Mouse (Mus musculus) limb, embryonic 14.5 days (tissue): ENCODE data around the gene Plet1. TPM values are rescaled to one million over a fixed set of nuclear protein-coding genes. Genes with fewer than 3 reads are reported as not detected.

ENCODE experiments used
- ATAC-seq: fragments of 200-750 bp; cut with Nextera tagmentation; 2 replicates; pipeline ENCODE4 v1.8.0; 2017; ENCODE audit warnings: low read depth, moderate number of reproducible peaks, moderate TSS enrichment; ENCODE audit not compliant: low FRiP score
- DNase-seq: peaks from one replicate; pipeline ENCODE4 v3.0.0-alpha.2; 2015; ENCODE audit warnings: low spot score
- H3K27ac ChIP-seq: fragments of 300-500 bp; sonication (generic); replicated peaks from 2 replicates; pipeline ENCODE4 v1.5.1; 2014; ENCODE audit warnings: low read depth, mild to moderate bottlenecking, low read length, moderate library complexity, mixed read lengths
- H3K27me3 ChIP-seq: fragments of 300-500 bp; sonication (generic); 2 replicates; pipeline ENCODE4 v1.6.1; 2014; ENCODE audit warnings: low read length, mixed read lengths; ENCODE audit not compliant: control insufficient read depth, insufficient read depth
- H3K36me3 ChIP-seq: fragments of 300-500 bp; sonication (generic); 2 replicates; pipeline ENCODE4 v1.6.1; 2014; ENCODE audit warnings: mild to moderate bottlenecking, low read length, moderate library complexity, mixed read lengths; ENCODE audit not compliant: control insufficient read depth, insufficient read depth
- H3K4me1 ChIP-seq: fragments of 300-500 bp; sonication (generic); 2 replicates; pipeline ENCODE4 v1.6.1; 2014; ENCODE audit warnings: antibody characterized with exemption, low read length, mixed read lengths; ENCODE audit not compliant: control insufficient read depth, insufficient read depth
- H3K4me2 ChIP-seq: fragments of 300-500 bp; sonication (generic); replicated peaks from 2 replicates; pipeline ENCODE4 v1.6.1; 2014; ENCODE audit warnings: low read depth, mild to moderate bottlenecking, low read length, moderate library complexity; ENCODE audit not compliant: severe bottlenecking
- H3K4me3 ChIP-seq: fragments of 300-500 bp; sonication (generic); replicated peaks from 2 replicates; pipeline ENCODE4 v1.5.1; 2014; ENCODE audit warnings: low read length
- H3K9ac ChIP-seq: fragments of 300-500 bp; sonication (generic); 2 replicates; pipeline ENCODE4 v1.6.1; 2014; ENCODE audit warnings: mild to moderate bottlenecking, low read depth, low read length, moderate library complexity; ENCODE audit not compliant: severe bottlenecking
- H3K9me3 ChIP-seq: fragments of 300-500 bp; sonication (generic); 2 replicates; pipeline ENCODE4 v1.6.1; 2016; ENCODE audit warnings: low read length; ENCODE audit not compliant: control insufficient read depth
- POLR2A ChIP-seq: fragments of 200-500 bp; IDR thresholded peaks from 2 replicates; pipeline ENCODE4 v1.8.0; 2012; ENCODE audit warnings: inconsistent platforms, mild to moderate bottlenecking, moderate library complexity, borderline replicate concordance; ENCODE audit not compliant: insufficient read depth, insufficient read length; ENCODE audit errors: extremely low read depth
- whole genome bisulfite sequencing: fragments of 180-500 bp; shearing (Covaris S2); extraction: QIAGEN DNeasy Blood & Tissue Kit; methylation state at CpG from one replicate; pipeline ENCODE4 v1.1.7; 2014; 5-methylcytosine and 5-hydroxymethylcytosine counted together
- polyA plus RNA-seq, 2 experiments: library from polyadenylated mRNA; depleted of rRNA in 1 of 2; stranded (reverse) in 1 of 2; unstranded in 1 of 2; fragments of >200 nt; fragmentation: Nextera tagmentation in 1 of 2; extraction: Ambion mirVana in 1 of 2; gene quantifications; 2 replicates each; pipeline versions ENCODE4 v1.2.1 to v1.2.3; 2012 to 2014

Gene Plet1
- polyA plus RNA-seq, 2 experiments: 0.70 to 0.93 TPM

GRCm38 (mm10) chr9:50540170-50540569, 45.8 kb downstream of the Plet1 start:
- ATAC-seq (no peak), DNase-seq (no peak)
- no peak overlapping the region for H3K4me3 ChIP-seq
- no peaks in the 10 kb centered on the region for H3K9me3 ChIP-seq
- H3K4me1 ChIP-seq: no peaks in the 10 kb centered on the region
- H3K27ac ChIP-seq: no peak overlapping the region
- 65% methylated on average over 7 of the region's 7 CpGs for WGBS
- H3K4me2 ChIP-seq: no peak overlapping the region
- H3K9ac ChIP-seq: no peak overlapping the region
- H3K36me3 ChIP-seq: no peaks in the 10 kb centered on the region
- no peak for TF ChIP-seq POLR2A
- H3K27me3 ChIP-seq: no peaks in the 10 kb centered on the region

- Histone ChIP-seq H3K27me3 (no peaks in the 10 kb centered on the region), H3K9me3 (no peaks in the 10 kb centered on the region), H3K27ac (no peak overlapping the region), H3K9ac (no peak overlapping the region), H3K4me1 (no peaks in the 10 kb centered on the region), H3K4me2 (no peak overlapping the region), H3K4me3 (no peak overlapping the region), H3K36me3 (no peaks in the 10 kb centered on the region)
- DNase-seq (no peak), ATAC-seq (no peak)
- TF ChIP-seq POLR2A: no peak
- WGBS: 62% methylated on average over 9 of the region's 9 CpGs
These were observed 48.1 kb downstream of the Plet1 start for GRCm38 (mm10) chr9:50542401-50542800.

GRCm38 (mm10) chr9:50547859-50548478, 53.6 kb downstream of the Plet1 start:
- ATAC-seq (no peak), DNase-seq (no peak)
- Histone ChIP-seq H3K27me3 (no peaks in the 10 kb centered on the region), H3K9ac (no peak overlapping the region), H3K9me3 (no peaks in the 10 kb centered on the region), H3K4me3 (no peak overlapping the region), H3K27ac (no peak overlapping the region), H3K4me1 (no peaks in the 10 kb centered on the region), H3K36me3 (no peaks in the 10 kb centered on the region), H3K4me2 (no peak overlapping the region)
- TF ChIP-seq POLR2A: no peak
- 25% methylated on average over 5 of the region's 5 CpGs for WGBS

GRCm38 (mm10) chr9:50548936-50549335, 54.6 kb downstream of the Plet1 start:
- TF ChIP-seq POLR2A: no peak

GRCm38 (mm10) chr9:50552206-50552605, 57.9 kb downstream of the Plet1 start:
- TF ChIP-seq POLR2A: no peak
- H3K36me3 ChIP-seq: no peaks in the 10 kb centered on the region
- no peak overlapping the region for H3K27ac ChIP-seq
- no peak overlapping the region for H3K4me2 ChIP-seq
- ATAC-seq (no peak), DNase-seq (no peak)
- H3K27me3 ChIP-seq: no peaks in the 10 kb centered on the region
- no peaks in the 10 kb centered on the region for H3K4me1 ChIP-seq
- no peaks in the 10 kb centered on the region for H3K9me3 ChIP-seq
- WGBS: 66% methylated on average over 5 of the region's 5 CpGs
- no peak overlapping the region for H3K4me3 ChIP-seq
- H3K9ac ChIP-seq: no peak overlapping the region

More at GRCm38 (mm10) chr9:50548936-50549335, 54.6 kb downstream of the Plet1 start:
- DNase-seq (no peak), ATAC-seq (no peak)
- Histone ChIP-seq H3K4me3 (no peak overlapping the region), H3K27ac (no peak overlapping the region), H3K4me1 (no peaks in the 10 kb centered on the region), H3K27me3 (no peaks in the 10 kb centered on the region), H3K36me3 (no peaks in the 10 kb centered on the region), H3K4me2 (no peak overlapping the region), H3K9me3 (no peaks in the 10 kb centered on the region), H3K9ac (no peak overlapping the region)
- WGBS: 77% methylated on average over 4 of the region's 4 CpGs
